Mouse (Mus musculus): ENCODE data around the gene Btnl9. TPM values are rescaled to one million over a fixed set of nuclear protein-coding genes. Genes with fewer than 3 reads are reported as not detected.
A peak's percentile ranks its signal among the peaks of the same experiment; 100 is the strongest.
"Not testable (repeated sequence)": the region's sequence is repeated elsewhere in the genome, so short reads cannot be mapped to it uniquely, and the experiment has no call there.

Btnl9 gene
- total and polyA plus RNA-seq, 2 experiments from 2014 or later = 11.2 to 33.4 TPM

DNA sequence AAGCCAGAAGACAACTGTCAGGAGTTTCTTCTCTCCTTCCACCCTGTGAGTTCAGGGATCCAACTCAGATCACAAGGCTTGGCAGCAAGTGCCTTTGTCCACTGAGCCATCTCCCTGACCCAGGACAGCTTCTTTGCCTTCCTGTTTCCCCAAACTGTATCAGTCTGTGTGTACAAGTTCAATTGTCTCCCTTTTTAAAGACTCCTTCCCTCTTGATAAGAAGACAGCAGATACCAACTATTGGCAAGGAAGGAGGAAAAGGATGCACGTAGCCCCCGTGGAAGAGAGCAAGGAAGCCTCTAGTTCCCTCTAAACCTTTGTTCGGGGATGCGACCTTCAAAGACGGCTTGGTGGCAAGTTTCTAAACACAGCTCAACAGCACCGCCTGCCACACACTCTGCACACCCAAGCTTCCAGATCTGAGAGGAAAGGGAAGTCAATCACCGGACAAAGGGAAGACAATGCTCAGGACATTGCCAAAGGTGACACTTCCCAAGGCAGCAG lies 8.9 kb upstream of the Btnl9 start:
- DNase-seq (ENCODE audit: low spot score) = peak; percentile 17
- no peaks in the 10 kb centered on the region for H3K4me1 ChIP-seq (ENCODE audit: control insufficient read depth, insufficient read depth)
- TF ChIP-seq EP300 (IDR thresholded peaks at IDR 0.05; ENCODE audit: low read depth) (peak; percentile 67; the same call in 1 of the 2 replicates), CTCF (IDR thresholded peaks at IDR 0.05; ENCODE audit: low read depth) (no peak)
- peak overlapping the region; percentile 65 for H3K27ac ChIP-seq (ENCODE audit: low read depth)
- H3K4me3 ChIP-seq (ENCODE audit: low read depth, low read length) = no peak overlapping the region
- no peak overlapping the region for H3K9ac ChIP-seq (replicated peaks; ENCODE audit: low read depth, low read length)
- no peaks in the 10 kb centered on the region for H3K36me3 ChIP-seq (replicated peaks; ENCODE audit: control insufficient read depth, insufficient read depth, low read length)
- H3K9me3 ChIP-seq (replicated peaks; ENCODE audit: control insufficient read depth, low read length) = no peaks in the 10 kb centered on the region
- H3K27me3 ChIP-seq (ENCODE audit: control insufficient read depth, insufficient read depth, low read length) = no peaks in the 10 kb centered on the region
- 53% methylated on average over 7 of the region's 7 CpGs for WGBS
- peak; percentile 55; the same call in 1 of the 2 replicates for ATAC-seq (ENCODE audit: insufficient read depth, low read depth)
- no peak overlapping the region for H3K4me2 ChIP-seq (ENCODE audit: low read depth, low read length)

- not testable (repeated sequence) for ATAC-seq (ENCODE audit: insufficient read depth, low read depth); H3K4me3 ChIP-seq (ENCODE audit: low read depth, low read length); H3K36me3 ChIP-seq (replicated peaks; ENCODE audit: control insufficient read depth, insufficient read depth, low read length); H3K9me3 ChIP-seq (replicated peaks; ENCODE audit: control insufficient read depth, low read length); DNase-seq (ENCODE audit: low spot score); H3K9ac ChIP-seq (replicated peaks; ENCODE audit: low read depth, low read length); H3K27me3 ChIP-seq (ENCODE audit: control insufficient read depth, insufficient read depth, low read length); H3K4me1 ChIP-seq (ENCODE audit: control insufficient read depth, insufficient read depth); H3K4me2 ChIP-seq (ENCODE audit: low read depth, low read length)
- 92% methylated on average over 9 of the region's 9 CpGs for WGBS
- peak overlapping the region; percentile 57; the same call in 1 of the 2 replicates for H3K27ac ChIP-seq (ENCODE audit: low read depth)
These were observed 7.8 kb upstream of the Btnl9 start for GRCm38 (mm10) chr11:49194771-49195170.

DNA sequence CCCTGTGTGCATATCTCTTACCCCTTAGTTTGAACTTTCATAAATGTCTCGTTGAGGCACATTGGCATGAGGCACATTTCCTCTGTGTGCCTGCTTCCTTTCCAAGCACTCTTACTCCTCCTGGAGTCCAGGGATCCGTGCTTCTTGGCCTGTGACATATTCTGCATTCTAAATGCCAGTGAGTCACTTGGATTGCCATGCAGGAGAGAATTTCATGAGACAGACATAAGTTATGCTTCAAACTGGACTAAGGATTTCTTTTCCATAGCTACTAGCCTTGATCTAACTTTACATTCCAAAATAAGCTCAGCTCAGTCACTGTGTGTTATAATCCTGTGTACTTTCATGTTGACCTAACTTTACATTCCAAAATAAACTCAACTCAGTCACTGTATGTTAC lies 4.1 kb upstream of the Btnl9 start:
- no peak overlapping the region for H3K4me2 ChIP-seq (ENCODE audit: low read depth, low read length)
- no peaks in the 10 kb centered on the region for H3K4me1 ChIP-seq (ENCODE audit: control insufficient read depth, insufficient read depth)
- no peak overlapping the region for H3K4me3 ChIP-seq (ENCODE audit: low read depth, low read length)
- no peaks in the 10 kb centered on the region for H3K36me3 ChIP-seq (replicated peaks; ENCODE audit: control insufficient read depth, insufficient read depth, low read length)
- no peak for TF ChIP-seq EP300 (IDR thresholded peaks at IDR 0.05; ENCODE audit: low read depth)
- TF ChIP-seq CTCF (IDR thresholded peaks at IDR 0.05; ENCODE audit: low read depth) = no peak
- 25% methylated on average over 2 of the region's 2 CpGs for WGBS
- H3K9ac ChIP-seq (replicated peaks; ENCODE audit: low read depth, low read length) = no peak overlapping the region
- H3K27me3 ChIP-seq (ENCODE audit: control insufficient read depth, insufficient read depth, low read length) = no peaks in the 10 kb centered on the region
- no peak overlapping the region for H3K27ac ChIP-seq (ENCODE audit: low read depth)
- DNase-seq (ENCODE audit: low spot score) = no peak
- no peaks in the 10 kb centered on the region for H3K9me3 ChIP-seq (replicated peaks; ENCODE audit: control insufficient read depth, low read length)
- ATAC-seq (ENCODE audit: insufficient read depth, low read depth) = no peak

DNA sequence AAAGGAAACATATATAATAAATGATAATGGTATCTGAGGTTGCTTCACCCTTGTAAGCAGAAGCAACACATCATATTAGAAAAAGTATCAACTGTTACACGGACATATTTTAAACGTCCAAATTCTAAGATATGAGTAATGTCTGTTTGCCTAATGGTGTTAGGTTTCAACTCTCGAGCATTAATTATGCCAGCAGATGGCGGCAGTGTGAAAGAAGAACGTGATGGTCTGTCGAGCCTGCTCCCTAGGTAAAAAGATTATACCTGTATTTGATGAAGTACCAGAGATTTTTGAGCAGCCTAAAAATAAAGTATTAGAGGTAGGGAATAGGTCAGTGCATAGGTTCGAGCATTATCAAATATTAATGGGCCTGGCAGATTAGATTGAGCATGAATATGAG lies 2.8 kb upstream of the Btnl9 start:
- Histone ChIP-seq H3K27me3 (ENCODE audit: control insufficient read depth, insufficient read depth, low read length) (no peaks in the 10 kb centered on the region), H3K9ac (replicated peaks; ENCODE audit: low read depth, low read length) (no peak overlapping the region), H3K36me3 (replicated peaks; ENCODE audit: control insufficient read depth, insufficient read depth, low read length) (no peaks in the 10 kb centered on the region), H3K4me1 (ENCODE audit: control insufficient read depth, insufficient read depth) (no peaks in the 10 kb centered on the region), H3K27ac (ENCODE audit: low read depth) (no peak overlapping the region), H3K4me2 (ENCODE audit: low read depth, low read length) (no peak overlapping the region), H3K4me3 (ENCODE audit: low read depth, low read length) (no peak overlapping the region), H3K9me3 (replicated peaks; ENCODE audit: control insufficient read depth, low read length) (no peaks in the 10 kb centered on the region)
- peak; percentile 77 for TF ChIP-seq CTCF (IDR thresholded peaks at IDR 0.05; ENCODE audit: low read depth)
- TF ChIP-seq EP300 (IDR thresholded peaks at IDR 0.05; ENCODE audit: low read depth) = no peak
- 1% methylated on average over 7 of the region's 7 CpGs for WGBS
- DNase-seq (ENCODE audit: low spot score) = no peak
- no peak for ATAC-seq (ENCODE audit: insufficient read depth, low read depth)

DNA sequence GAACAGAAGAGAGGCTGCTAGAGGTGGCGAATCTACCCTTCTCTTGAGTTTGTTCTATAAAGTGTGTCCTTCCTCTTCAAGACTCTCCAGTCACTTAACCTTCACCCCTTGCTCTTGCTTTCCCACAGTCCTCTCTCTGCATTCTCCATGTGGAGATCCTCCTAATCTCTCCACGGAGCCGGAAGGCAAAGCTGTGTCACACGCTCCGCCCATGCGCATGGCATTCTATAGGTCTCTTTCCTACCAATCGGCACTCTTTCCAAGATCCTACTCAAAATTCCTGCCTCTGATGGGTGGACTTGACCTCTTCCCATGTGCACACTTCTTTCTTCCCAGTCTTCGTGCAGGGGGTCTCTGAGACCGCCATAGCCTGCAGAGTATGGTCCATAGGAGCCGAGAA lies 742 bp upstream of the Btnl9 start:
- no peaks in the 10 kb centered on the region for H3K36me3 ChIP-seq (replicated peaks; ENCODE audit: control insufficient read depth, insufficient read depth, low read length)
- ATAC-seq (ENCODE audit: insufficient read depth, low read depth) (no peak), DNase-seq (ENCODE audit: low spot score) (no peak)
- H3K9me3 ChIP-seq (replicated peaks; ENCODE audit: control insufficient read depth, low read length) = no peaks in the 10 kb centered on the region
- H3K4me2 ChIP-seq (ENCODE audit: low read depth, low read length) = no peak overlapping the region
- H3K27me3 ChIP-seq (ENCODE audit: control insufficient read depth, insufficient read depth, low read length) = no peaks in the 10 kb centered on the region
- no peak overlapping the region for H3K4me3 ChIP-seq (ENCODE audit: low read depth, low read length)
- H3K27ac ChIP-seq (ENCODE audit: low read depth) = peak overlapping the region; percentile 76
- no peak for TF ChIP-seq CTCF (IDR thresholded peaks at IDR 0.05; ENCODE audit: low read depth)
- no peak for TF ChIP-seq EP300 (IDR thresholded peaks at IDR 0.05; ENCODE audit: low read depth)
- no peak overlapping the region for H3K9ac ChIP-seq (replicated peaks; ENCODE audit: low read depth, low read length)
- no peaks in the 10 kb centered on the region for H3K4me1 ChIP-seq (ENCODE audit: control insufficient read depth, insufficient read depth)
- WGBS = 52% methylated on average over 10 of the region's 10 CpGs

- Histone ChIP-seq H3K9ac (replicated peaks; ENCODE audit: low read depth, low read length) (no peak overlapping the region; the same call in 1 of the 2 replicates), H3K9me3 (replicated peaks; ENCODE audit: control insufficient read depth, low read length) (no peaks in the 10 kb centered on the region), H3K36me3 (replicated peaks; ENCODE audit: control insufficient read depth, insufficient read depth, low read length) (no peaks in the 10 kb centered on the region), H3K4me1 (ENCODE audit: control insufficient read depth, insufficient read depth) (no peaks in the 10 kb centered on the region), H3K4me3 (ENCODE audit: low read depth, low read length) (peak overlapping the region; percentile 24), H3K27me3 (ENCODE audit: control insufficient read depth, insufficient read depth, low read length) (no peaks in the 10 kb centered on the region), H3K27ac (ENCODE audit: low read depth) (peak overlapping the region; percentile 66), H3K4me2 (ENCODE audit: low read depth, low read length) (peak overlapping the region; percentile 39)
- WGBS = 67% methylated on average over 6 of the region's 6 CpGs
- TF ChIP-seq CTCF (IDR thresholded peaks at IDR 0.05; ENCODE audit: low read depth) (peak; percentile 36), EP300 (IDR thresholded peaks at IDR 0.05; ENCODE audit: low read depth) (no peak)
- ATAC-seq (ENCODE audit: insufficient read depth, low read depth) = no peak
- no peak for DNase-seq (ENCODE audit: low spot score)
These were observed 507 bp downstream of the Btnl9 start for GRCm38 (mm10) chr11:49186452-49186851.

All from heart, postnatal 0 days (tissue).